Mouse (Mus musculus): Measurements from ENCODE around the gene Clnk. TPM values are rescaled to one million over a fixed set of nuclear protein-coding genes. Genes with fewer than 3 reads are reported as not detected.

Gene Clnk
- total RNA-seq (2023) = under 1 TPM in 1 of 2 experiments, not detected in 1; 0.27 TPM

GRCm38 (mm10) chr5:38876622-38877021 is at the start of gene Clnk:
Gene Clnk (minus strand): TSS chr5:38876812.

GRCm38 (mm10) chr5:38684164-38684911 is 192.3 kb downstream of the Clnk start, which contains the start of gene Zfp518b:
Gene Zfp518b (minus strand): TSS chr5:38684826.

Other genes with a start within 250 kb of the Clnk start
- 1 to 10 TPM; 3.9 to 8.3 TPM for gene Zfp518b, start 192.0 kb downstream of the Clnk start, total RNA-seq (2023)